Comparison of ENCODE assay signal across 11 mouse cellular contexts in genomic region chr11:79200502-79200901, GRCm38 (mm10). TPM values are rescaled to one million over a fixed set of nuclear protein-coding genes. Genes with fewer than 3 reads are reported as not detected.
DNase-seq lines count a peak whose midpoint lies in the region; ATAC-seq and TF ChIP-seq lines count a peak whose summit lies in the region.
"Had no signal": no experiment of that assay in that cellular context is flagged by ENCODE, and none has a peak within 500 bp of the region (broad histone marks: within the 10 kb centered on the region; RNA-seq: fewer than 3 reads in every experiment).

No protein-coding gene starts in this region.

- no peak for TF ChIP-seq CTCF in heart, adult 2 months (IDR thresholded peaks at IDR 0.05)

- H3K9me3 ChIP-seq in heart, embryonic 13.5 days, result no peaks in the 10 kb centered on the region

- no peak for DNase-seq in heart, adult 2 months
- DNase-seq in retina, postnatal 1 day, result peak; percentile 32
- DNase-seq in retina, embryonic 14.5 days (ENCODE audit: low spot score), result no peak
- DNase-seq in heart, postnatal 10 days, result peak; percentile 38 to 44
- DNase-seq in spleen, postnatal 10 days (ENCODE audit: low spot score in 2 of 2), result no peak
- DNase-seq in B cell, adult 2 months, result no peak
- DNase-seq in left cerebral cortex, adult 9 months (ENCODE audit: low spot score in 2 of 2), result no peak
- DNase-seq: adrenal gland, adult 2 months; right cerebral cortex, postnatal 25 days had no signal

- TF ChIP-seq EP300 in heart, adult 2 months (IDR thresholded peaks at IDR 0.05; ENCODE audit: insufficient read depth, low read depth, low read length), result no peak

- 19% methylated on average over 7 of the region's 7 CpGs for WGBS in heart, embryonic 13.5 days
- 27% methylated on average over 7 of the region's 7 CpGs for WGBS in heart, adult 2 months

- no peak overlapping the region for H3K4me3 ChIP-seq in heart, embryonic 13.5 days
- H3K4me3 ChIP-seq in heart, adult 2 months, result no peak overlapping the region

- TF ChIP-seq POLR2A in heart, adult 2 months (IDR thresholded peaks at IDR 0.05; ENCODE audit: insufficient read depth, low read depth, low read length), result no peak

- H3K27ac ChIP-seq in heart, embryonic 13.5 days (replicated peaks), result peak overlapping the region; percentile 58
- no peak overlapping the region for H3K27ac ChIP-seq in heart, adult 2 months
- H3K27ac ChIP-seq: liver, embryonic 14.5 days had no signal

- H3K4me1 ChIP-seq in heart, embryonic 13.5 days, result peaks cover 56% of the 10 kb centered on the region
- H3K4me1 ChIP-seq in heart, adult 2 months (ENCODE audit: control insufficient read depth, insufficient read depth, low read length), result peaks cover 1% of the 10 kb centered on the region

- peak overlapping the region; percentile 48; the same call in 1 of the 2 replicates for H3K9ac ChIP-seq in heart, embryonic 13.5 days
- no peak overlapping the region for H3K9ac ChIP-seq in heart, adult 2 months (ENCODE audit: low read depth, low read length)
- H3K9ac ChIP-seq: liver, embryonic 14.5 days had no signal

- peak overlapping the region; percentile 26 for H3K4me2 ChIP-seq in heart, embryonic 13.5 days

- ATAC-seq in heart, embryonic 13.5 days (ENCODE audit: extremely low read depth, insufficient number of reproducible peaks, low FRiP score, low TSS enrichment), result no peak

- intact Hi-C loops in heart, adult 2 months (cut with DNase I), result no loop called here
- intact Hi-C loops in heart, postnatal 10 days (cut with DNase I), result no loop called here

- no peaks in the 10 kb centered on the region for H3K27me3 ChIP-seq in heart, embryonic 13.5 days (replicated peaks)
- no peaks in the 10 kb centered on the region for H3K27me3 ChIP-seq in heart, adult 2 months (ENCODE audit: control insufficient read depth, insufficient read depth, low read length)

- H3K79me2 ChIP-seq in heart, adult 2 months (replicated peaks; ENCODE audit: control insufficient read depth, insufficient read depth, low read length), result no peaks in the 10 kb centered on the region

- no peaks in the 10 kb centered on the region for H3K36me3 ChIP-seq in heart, embryonic 13.5 days
- H3K36me3 ChIP-seq in heart, adult 2 months (ENCODE audit: control insufficient read depth, insufficient read depth, low read length), result no peaks in the 10 kb centered on the region

RNA-seq across cellular contexts. Expression of gene Wsb1, which starts 54.0 kb away (rescaled TPM):
- 145 and 149 TPM in 2 replicates for polyA plus RNA-seq in heart, embryonic 13.5 days (2015; fragmentation: Nextera tagmentation; extraction: Ambion mirVana)
- total RNA-seq in heart, adult 2 months (2021), result 10 to 100 TPM; 11.3 to 16.3 TPM
- polyA plus RNA-seq in heart, adult 2 months (2012; rRNA removed), result 19.0 and 36.4 TPM in 2 replicates
- 10 to 100 TPM; 40.9 to 48.5 TPM for total RNA-seq in heart, postnatal 10 days (2021)

RNA-seq across cellular contexts. Expression of gene Ksr1, which starts 54.3 kb away (rescaled TPM):
- polyA plus RNA-seq in heart, embryonic 13.5 days (2015; fragmentation: Nextera tagmentation; extraction: Ambion mirVana), result 2.2 and 2.4 TPM in 2 replicates
- total RNA-seq in heart, adult 2 months (2021), result 1 to 10 TPM; 5.1 to 7.0 TPM
- polyA plus RNA-seq in heart, adult 2 months (2012; rRNA removed), result 6.7 and 7.8 TPM in 2 replicates
- total RNA-seq in heart, postnatal 10 days (2021), result 10 to 100 TPM; 10.4 to 11.9 TPM

Comparison
In these comparisons a context has a peak if more than half of its experiments do, and no peak if none do; other contexts are left out.
1. DNase-seq: peak in retina, postnatal 1 day (single experiment) and heart, postnatal 10 days (2 of 2); none in heart, adult 2 months (0 of 2), retina, embryonic 14.5 days (single experiment), spleen, postnatal 10 days (0 of 2), B cell, adult 2 months (0 of 2) and left cerebral cortex, adult 9 months (0 of 2).